Mouse (Mus musculus): ENCODE data around the gene D130043K22Rik. TPM values are rescaled to one million over a fixed set of nuclear protein-coding genes. Genes with fewer than 3 reads are reported as not detected.

The D130043K22Rik gene
- total RNA-seq, 2 experiments from 2014 or later, result 0.51 to 0.66 TPM

DNA sequence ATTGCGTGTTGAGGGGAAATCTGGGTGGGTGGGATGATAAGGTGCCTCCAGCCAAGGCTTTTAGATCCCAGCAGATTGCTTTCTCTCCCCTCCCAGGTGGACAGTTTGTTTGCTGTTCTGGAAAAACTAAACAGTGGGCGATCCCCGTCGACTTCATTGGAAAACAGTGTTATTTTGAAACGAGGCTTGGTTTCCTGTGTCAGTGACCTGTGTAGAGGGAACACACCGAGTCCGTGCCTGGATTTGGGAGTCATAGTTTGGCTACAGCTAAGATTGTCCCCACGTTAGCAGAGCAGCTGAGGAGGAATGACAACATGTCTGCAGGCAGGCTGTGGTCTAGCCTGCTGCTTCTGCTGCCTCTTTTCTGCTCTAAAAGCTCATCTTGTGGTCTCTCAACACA lies 98.4 kb downstream of the D130043K22Rik start:
- DNase-seq (ENCODE audit: low spot score in 2 of 2), result no peak

- no peak for DNase-seq (ENCODE audit: low spot score in 2 of 2)
Measured at GRCm38 (mm10) chr13:24945567-24945966, 100.6 kb downstream of the D130043K22Rik start.

GRCm38 (mm10) chr13:24947158-24947557 lies 102.2 kb downstream of the D130043K22Rik start:
- no peak for DNase-seq (ENCODE audit: low spot score in 2 of 2)

GRCm38 (mm10) chr13:24948870-24949269 lies 103.9 kb downstream of the D130043K22Rik start:
- no peak for DNase-seq (ENCODE audit: low spot score in 2 of 2)

Other genes starting within 250 kb of the D130043K22Rik start
- gene Armh2, start 103.9 kb upstream of the D130043K22Rik start, total RNA-seq (2021), result not detected
- 1 to 10 TPM; 5.8 to 6.5 TPM for gene Gmnn, start 83.2 kb upstream of the D130043K22Rik start, total RNA-seq (2021)
- 100 to 1,000 TPM; 173 to 246 TPM for gene BC005537, start 43.5 kb upstream of the D130043K22Rik start, total RNA-seq (2021)
- 10 to 100 TPM; 67.1 to 80.5 TPM for gene Acot13, start 13.6 kb upstream of the D130043K22Rik start, total RNA-seq (2021)
- gene Tdp2, start 13.5 kb upstream of the D130043K22Rik start, total RNA-seq (2021), result 10 to 100 TPM; 15.8 to 19.8 TPM
- 10 to 100 TPM; 15.3 to 17.4 TPM for gene Aldh5a1, start 92.5 kb downstream of the D130043K22Rik start, total RNA-seq (2021)
- gene Gpld1, start 98.0 kb downstream of the D130043K22Rik start, total RNA-seq (2021), result 1 to 10 TPM; 4.2 to 5.9 TPM
- gene Mrs2, start 175.2 kb downstream of the D130043K22Rik start, total RNA-seq (2021), result 10 to 100 TPM; 50.1 to 61.3 TPM
- gene Dcdc2a, start 210.9 kb downstream of the D130043K22Rik start, total RNA-seq (2021), result under 1 TPM in 1 of 2 experiments, not detected in 1; 0.56 TPM